Mouse (Mus musculus): ENCODE data around the gene Rapgef1.

DNA sequence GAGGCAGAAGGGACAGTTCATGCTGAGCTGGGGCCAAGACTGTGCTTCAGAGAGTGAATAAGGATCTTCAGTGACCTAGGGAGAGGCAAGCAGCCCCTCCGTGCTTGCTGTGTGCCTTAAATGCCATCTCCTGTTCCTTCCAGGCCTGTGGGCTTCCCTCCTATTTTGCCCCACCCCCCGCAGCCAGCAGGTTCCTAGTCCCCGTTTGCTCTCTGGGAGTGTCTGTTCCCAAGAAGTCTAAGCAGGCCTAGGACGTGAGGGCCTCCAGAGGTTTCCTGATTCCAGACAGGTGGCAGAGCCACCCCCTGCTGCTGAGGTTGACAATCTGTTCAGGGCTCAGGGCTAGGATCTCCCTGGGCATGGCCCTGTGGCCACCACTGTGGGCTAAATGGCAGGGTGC is 119.3 kb downstream of the Rapgef1 start:
- no peak for TF ChIP-seq POLR2A (IDR thresholded peaks at IDR 0.05; ENCODE audit: low read depth, low read length)
- TF ChIP-seq CTCF (IDR thresholded peaks at IDR 0.05; ENCODE audit: extremely low read depth, insufficient read depth, insufficient read length, insufficient replicate concordance) = no peak

Measured in spleen, adult 2 months (tissue).